Mouse (Mus musculus) kidney, postnatal 36 days (tissue): ENCODE results near the gene Mrgbp.
A peak's percentile ranks its signal among the peaks of the same experiment; 100 is the strongest.

ENCODE experiments used
- DNase-seq, 2 experiments: peaks; one replicate each; pipeline ENCODE4 v3.0.0; 2021 to 2022; ENCODE audit warnings: mixed read lengths in 2 of 2

Gene Mrgbp

GRCm38 (mm10) chr2:180581002-180581401 lies at the start of gene Mrgbp:
Gene Mrgbp (plus strand): TSS chr2:180581304.
- no peak for DNase-seq

- DNase-seq, result no peak
Observed at GRCm38 (mm10) chr2:180531671-180532385, 49.3 kb upstream of the Mrgbp start.

GRCm38 (mm10) chr2:180532386-180532995 lies 48.6 kb upstream of the Mrgbp start:
- no peak for DNase-seq

- DNase-seq, result no peak
Observed at GRCm38 (mm10) chr2:180533237-180533636, 47.9 kb upstream of the Mrgbp start.

- no peak for DNase-seq
Observed at GRCm38 (mm10) chr2:180543675-180544074, 37.4 kb upstream of the Mrgbp start.

GRCm38 (mm10) chr2:180545046-180545445 lies 36.1 kb upstream of the Mrgbp start:
- peak in 1 of 2 experiments; percentile 8 for DNase-seq

GRCm38 (mm10) chr2:180547384-180548106 lies 33.6 kb upstream of the Mrgbp start:
- no peak for DNase-seq

- DNase-seq, result no peak
Observed at GRCm38 (mm10) chr2:180552340-180552739, 28.8 kb upstream of the Mrgbp start.

GRCm38 (mm10) chr2:180555219-180555618 lies 25.9 kb upstream of the Mrgbp start:
- no peak for DNase-seq

GRCm38 (mm10) chr2:180556470-180556869 lies 24.6 kb upstream of the Mrgbp start:
- DNase-seq, result no peak

GRCm38 (mm10) chr2:180560245-180560644 lies 20.9 kb upstream of the Mrgbp start:
- peak in 1 of 2 experiments; percentile 43 for DNase-seq

GRCm38 (mm10) chr2:180562146-180562545 lies 19.0 kb upstream of the Mrgbp start:
- DNase-seq, result no peak

GRCm38 (mm10) chr2:180563296-180563695 lies 17.8 kb upstream of the Mrgbp start:
- no peak for DNase-seq

- DNase-seq, result no peak
Observed at GRCm38 (mm10) chr2:180563841-180564240, 17.3 kb upstream of the Mrgbp start.

- DNase-seq, result peak; percentile 56 to 83
Observed at GRCm38 (mm10) chr2:180566240-180566913, 14.7 kb upstream of the Mrgbp start.

GRCm38 (mm10) chr2:180569028-180569643 lies 12.0 kb upstream of the Mrgbp start:
- peak; percentile 69 to 80 for DNase-seq

- peak; percentile 13 to 35 for DNase-seq
Observed at GRCm38 (mm10) chr2:180576482-180576881, 4.6 kb upstream of the Mrgbp start.

GRCm38 (mm10) chr2:180578686-180579085 lies 2.4 kb upstream of the Mrgbp start:
- DNase-seq, result peak; percentile 61 to 87

- DNase-seq, result peak; percentile 95 to 99
Observed at GRCm38 (mm10) chr2:180582481-180583153, 1.5 kb downstream of the Mrgbp start.

- DNase-seq, result peak; percentile 11 to 30
Observed at GRCm38 (mm10) chr2:180583154-180583507, 2.0 kb downstream of the Mrgbp start.

GRCm38 (mm10) chr2:180588736-180589122 lies 7.6 kb downstream of the Mrgbp start:
- DNase-seq, result no peak
